Comparison of ENCODE assay signal across 8 mouse cellular contexts in the genomic region with DNA sequence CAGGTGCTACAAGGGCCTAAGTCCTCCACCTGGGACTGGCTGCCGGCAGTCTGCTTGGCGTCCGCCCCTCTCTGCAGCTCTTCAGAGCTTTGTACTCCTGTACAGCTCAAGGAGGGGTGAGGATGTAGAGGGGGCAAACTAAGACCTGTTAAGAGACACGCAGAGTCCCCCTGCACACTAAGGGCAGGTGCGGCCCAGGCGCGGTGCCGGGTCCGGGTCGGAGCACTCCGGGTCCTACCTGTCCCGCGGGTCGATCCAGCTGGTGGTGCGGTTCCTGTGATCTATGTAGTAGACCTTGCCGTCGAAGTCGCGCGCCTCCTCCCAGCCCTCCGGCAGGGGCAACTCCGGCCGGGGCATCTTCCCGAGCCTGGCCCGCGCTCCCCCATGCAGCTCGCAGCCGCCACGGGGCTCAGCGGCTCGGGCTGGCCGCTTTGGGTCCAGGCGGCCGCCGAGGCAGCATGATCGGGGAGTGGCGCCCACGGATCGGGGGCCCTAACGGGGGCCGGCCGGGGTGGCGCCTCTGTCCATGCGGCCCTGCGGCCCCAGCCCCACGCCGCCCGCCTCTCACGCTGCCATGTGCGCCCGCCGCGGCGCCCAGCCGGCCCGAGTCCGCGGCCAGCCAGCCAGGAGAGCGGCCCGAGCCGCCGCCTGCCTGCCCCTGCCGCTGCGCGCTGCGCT. TPM values are rescaled to one million over a fixed set of nuclear protein-coding genes. Genes with fewer than 3 reads are reported as not detected.
DNase-seq lines count a peak whose midpoint lies in the region; ATAC-seq and TF ChIP-seq lines count a peak whose summit lies in the region.

No protein-coding gene starts in this region.

- H3K9ac ChIP-seq in embryonic facial prominence, embryonic 14.5 days (ENCODE audit: low read depth, low read length) = peak overlapping the region; percentile 75
- peak overlapping the region; percentile 65 for H3K9ac ChIP-seq in intestine, embryonic 15.5 days

- H3K36me3 ChIP-seq in G1E (replicated peaks) = no peaks in the 10 kb centered on the region
- no peaks in the 10 kb centered on the region for H3K36me3 ChIP-seq in embryonic facial prominence, embryonic 14.5 days (ENCODE audit: control insufficient read depth, insufficient read depth, low read length)
- no peaks in the 10 kb centered on the region for H3K36me3 ChIP-seq in intestine, embryonic 15.5 days
- H3K36me3 ChIP-seq in midbrain, embryonic 10.5 days = no peaks in the 10 kb centered on the region

- no peak for ATAC-seq in G1E (ENCODE audit: extremely low read depth, insufficient number of reproducible peaks, low FRiP score, poor library complexity, severe bottlenecking)
- ATAC-seq in embryonic facial prominence, embryonic 14.5 days (ENCODE audit: low read depth) = peak; percentile 49
- ATAC-seq in intestine, embryonic 15.5 days = peak; percentile 69

- no peak for TF ChIP-seq CTCF in G1E (IDR thresholded peaks at IDR 0.05; ENCODE audit: low read depth, low read length)

- peak overlapping the region; percentile 93 for H3K4me2 ChIP-seq in embryonic facial prominence, embryonic 14.5 days (ENCODE audit: low read depth, low read length)
- peak overlapping the region; percentile 93 for H3K4me2 ChIP-seq in intestine, embryonic 15.5 days (replicated peaks)

- peaks cover 70% of the 10 kb centered on the region for H3K9me3 ChIP-seq in G1E (replicated peaks)
- no peaks in the 10 kb centered on the region for H3K9me3 ChIP-seq in embryonic facial prominence, embryonic 14.5 days (ENCODE audit: control insufficient read depth, low read length)
- H3K9me3 ChIP-seq in intestine, embryonic 15.5 days = no peaks in the 10 kb centered on the region
- no peaks in the 10 kb centered on the region for H3K9me3 ChIP-seq in midbrain, embryonic 10.5 days (replicated peaks)

- 0% methylated on average over 29 of the region's 66 CpGs for WGBS in embryonic facial prominence, embryonic 14.5 days
- WGBS in intestine, embryonic 15.5 days = 0% methylated on average over 63 of the region's 66 CpGs
- WGBS in midbrain, embryonic 10.5 days = under 1% methylated on average over 54 of the region's 66 CpGs

- peak; percentile 33 for DNase-seq in gastrocnemius, postnatal 10 days
- DNase-seq in gastrocnemius, adult 8-10 months (ENCODE audit: low spot score in 2 of 2) = no peak
- no peak for DNase-seq in G1E (ENCODE audit: low spot score)
- DNase-seq in embryonic facial prominence, embryonic 14.5 days (ENCODE audit: low spot score) = no peak
- no peak for DNase-seq in midbrain, embryonic 10.5 days (ENCODE audit: low spot score)
- DNase-seq in T-cell, adult 2 months (ENCODE audit: low spot score) = no peak
- DNase-seq in left cerebral cortex, adult 9 months (ENCODE audit: low spot score in 2 of 2) = no peak

- H3K4me1 ChIP-seq in G1E (ENCODE audit: insufficient read depth, low read depth, low read length) = no peaks in the 10 kb centered on the region
- H3K4me1 ChIP-seq in embryonic facial prominence, embryonic 14.5 days (ENCODE audit: control insufficient read depth, insufficient read depth, low read length) = 0 out of 2 replicates have a peak, but pooled peaks cover 3% of the 10 kb centered on the region
- H3K4me1 ChIP-seq in intestine, embryonic 15.5 days (replicated peaks) = peaks cover 5% of the 10 kb centered on the region; the same call in 1 of the 2 replicates
- H3K4me1 ChIP-seq in midbrain, embryonic 10.5 days = peaks cover 57% of the 10 kb centered on the region

- H3K27me3 ChIP-seq in G1E (ENCODE audit: insufficient read depth, low read length) = no peaks in the 10 kb centered on the region
- peaks cover 23% of the 10 kb centered on the region for H3K27me3 ChIP-seq in embryonic facial prominence, embryonic 14.5 days (replicated peaks; ENCODE audit: control insufficient read depth, insufficient read depth, low read length)
- no peaks in the 10 kb centered on the region; the same call in 1 of the 2 replicates for H3K27me3 ChIP-seq in intestine, embryonic 15.5 days (replicated peaks)
- peaks cover 63% of the 10 kb centered on the region for H3K27me3 ChIP-seq in midbrain, embryonic 10.5 days (ENCODE audit: low read depth, poor library complexity, severe bottlenecking)

- H3K27ac ChIP-seq in embryonic facial prominence, embryonic 14.5 days (replicated peaks; ENCODE audit: low read depth, low read length) = no peak overlapping the region; the same call in 1 of the 2 replicates
- peak overlapping the region; percentile 24 for H3K27ac ChIP-seq in intestine, embryonic 15.5 days
- peak overlapping the region; percentile 90 for H3K27ac ChIP-seq in midbrain, embryonic 10.5 days (replicated peaks)

- peak overlapping the region; percentile 13; the same call in 1 of the 2 replicates for H3K4me3 ChIP-seq in G1E (ENCODE audit: low read depth, low read length)
- peak overlapping the region; percentile 68 for H3K4me3 ChIP-seq in embryonic facial prominence, embryonic 14.5 days (ENCODE audit: low read depth, low read length)
- peak overlapping the region; percentile 76 for H3K4me3 ChIP-seq in intestine, embryonic 15.5 days (replicated peaks)
- H3K4me3 ChIP-seq in midbrain, embryonic 10.5 days = peak overlapping the region; percentile 89

RNA-seq across cellular contexts. Expression of a gene that starts 0.5 kb away (rescaled TPM):
- total RNA-seq in gastrocnemius, postnatal 10 days (2021) = under 1 TPM; 0.47 to 0.52 TPM
- under 1 TPM in 2 of 4 experiments, not detected in 2; 0.07 to 0.10 TPM for total RNA-seq in gastrocnemius, adult 8-10 months (2022)
- total RNA-seq in G1E (2014; fragmentation: Nextera tagmentation) = not detected in 2 replicates
- total RNA-seq in G1E (2017) = 0.22 TPM in 1 of 2 replicates, not detected in the other
- 0.01 TPM in 1 of 2 replicates, not detected in the other for polyA plus RNA-seq in G1E (2012)
- 4.1 and 4.3 TPM in 2 replicates for polyA plus RNA-seq in embryonic facial prominence, embryonic 14.5 days (2014; fragmentation: Nextera tagmentation; extraction: Ambion mirVana)
- 14.0 and 14.1 TPM in 2 replicates for polyA plus RNA-seq in intestine, embryonic 15.5 days (2015; fragmentation: Nextera tagmentation; extraction: Ambion mirVana)
- polyA plus RNA-seq in midbrain, embryonic 10.5 days (2016; fragmentation: Nextera tagmentation; extraction: Ambion mirVana) = 5.0 and 5.3 TPM in 2 replicates

Comparison
In these comparisons a context has a peak if more than half of its experiments do, and no peak if none do; other contexts are left out.
1. H3K4me3 ChIP-seq: peak in every context shown above with its lines; median percentile 89 in midbrain, embryonic 10.5 days; 76 in intestine, embryonic 15.5 days; 68 in embryonic facial prominence, embryonic 14.5 days; 13 in G1E.